Mouse (Mus musculus) kidney, postnatal 36 days (tissue): ENCODE data around the gene Mta2.
A peak's percentile ranks its signal among the peaks of the same experiment; 100 is the strongest.

ENCODE experiments used
- DNase-seq, 2 experiments: peaks; one replicate each; pipeline ENCODE4 v3.0.0; 2021 to 2022; ENCODE audit warnings: mixed read lengths in 2 of 2

Mta2 gene

GRCm38 (mm10) chr19:8992769-8993624 is 51.3 kb downstream of the Mta2 start:
- DNase-seq: peak; percentile 89 to 93

- no peak for DNase-seq
Measured at GRCm38 (mm10) chr19:8993625-8993912, 51.9 kb downstream of the Mta2 start.

- DNase-seq: no peak
Measured at GRCm38 (mm10) chr19:8994813-8995607, 53.3 kb downstream of the Mta2 start.

- no peak for DNase-seq
Measured at GRCm38 (mm10) chr19:8996601-8997000, 54.9 kb downstream of the Mta2 start.

GRCm38 (mm10) chr19:8997546-8997945 is 55.9 kb downstream of the Mta2 start:
- DNase-seq: peak; percentile 86 to 88

GRCm38 (mm10) chr19:8998546-8998945 is 56.9 kb downstream of the Mta2 start:
- DNase-seq: no peak

GRCm38 (mm10) chr19:8999223-8999622 is 57.5 kb downstream of the Mta2 start:
- peak in 1 of 2 experiments; percentile 44 for DNase-seq
